Mouse (Mus musculus): ENCODE measurements around the gene Gstm5. TPM values are rescaled to one million over a fixed set of nuclear protein-coding genes. Genes with fewer than 3 reads are reported as not detected.

Gstm5 gene
- total RNA-seq, 1 experiment = 20.7 TPM

DNA sequence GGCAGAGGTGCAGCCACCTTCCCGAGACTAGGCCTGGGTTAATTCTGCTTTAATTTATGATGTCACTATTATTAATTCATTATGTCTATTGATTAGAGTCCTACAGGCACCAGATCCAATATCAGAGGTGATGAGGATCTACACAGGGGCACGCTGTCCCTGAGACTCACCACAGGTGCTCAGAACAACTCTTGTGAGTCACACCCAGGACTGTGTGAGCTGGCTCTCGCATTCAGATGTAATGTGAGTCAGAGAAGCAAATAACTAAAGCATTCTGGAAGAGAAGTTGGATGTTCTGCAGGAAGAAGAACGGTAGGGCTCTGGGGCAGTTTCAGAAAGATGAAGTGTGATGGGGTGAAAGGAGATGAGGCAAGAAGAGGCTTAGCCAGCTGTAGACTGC is 33.6 kb downstream of the Gstm5 start:
- in situ Hi-C loops (cut with MboI; ENCODE audit: low sequenced_read_pairs in 2 of 2, unreplicated experiment in 2 of 2) = no loop called here
- H3K9ac ChIP-seq (ENCODE audit: insufficient read depth, low read depth, low read length, poor library complexity, severe bottlenecking) = no peak overlapping the region
- TF ChIP-seq HCFC1 (IDR thresholded peaks at IDR 0.05; ENCODE audit: borderline replicate concordance, insufficient read depth, low read length) (no peak), CHD2 (IDR thresholded peaks at IDR 0.05; ENCODE audit: low read depth, low read length) (no peak), ZC3H11A (IDR thresholded peaks at IDR 0.05; ENCODE audit: borderline replicate concordance, low read depth, low read length) (no peak), MAFK (IDR thresholded peaks at IDR 0.05; ENCODE audit: insufficient read depth, low read depth, low read length) (no peak), ZNF384 (IDR thresholded peaks at IDR 0.05; ENCODE audit: low read depth, low read length) (no peak)
- H3K4me3 ChIP-seq (ENCODE audit: insufficient read depth in 1 of 2, low read depth in 1 of 2, low read length in 2 of 2, poor library complexity in 1 of 2, severe bottlenecking in 1 of 2) = no peak overlapping the region
- no peak overlapping the region for H3K27ac ChIP-seq (ENCODE audit: insufficient read depth, low read depth, low read length, poor library complexity, severe bottlenecking)
- DNase-seq (ENCODE audit: low read depth, low spot score) = no peak
- no peaks in the 10 kb centered on the region for H3K9me3 ChIP-seq (ENCODE audit: control insufficient read depth, insufficient read depth, low read depth, low read length)
- H3K4me1 ChIP-seq (ENCODE audit: control insufficient read depth in 2 of 2, insufficient read depth in 2 of 2, low read length in 2 of 2, poor library complexity in 1 of 2) = peaks cover 3 to 4% of the 10 kb centered on the region in 2 experiments; a peak in 2 of 4 replicates
- H3K36me3 ChIP-seq (ENCODE audit: control insufficient read depth, insufficient read depth, low read length, poor library complexity, severe bottlenecking) = no peaks in the 10 kb centered on the region

DNA sequence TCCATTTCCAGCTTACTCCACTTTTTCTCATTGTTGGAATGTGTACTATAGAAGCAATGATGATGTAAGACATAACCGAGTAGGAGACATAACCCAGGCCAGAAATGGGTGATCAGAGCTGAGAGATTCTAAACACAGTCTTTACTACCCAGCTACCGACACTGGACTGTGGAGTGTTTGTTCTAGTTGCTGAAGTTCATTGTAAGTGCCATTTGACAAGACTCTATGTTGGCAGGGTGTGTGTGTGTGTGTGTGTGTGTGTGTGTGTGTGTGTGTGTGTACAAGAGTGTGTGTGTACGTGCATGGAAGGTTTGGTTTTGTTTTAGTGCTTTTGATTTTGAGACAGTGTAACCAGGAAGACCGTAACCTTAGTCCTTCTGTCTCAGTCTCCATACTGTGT is 34.1 kb downstream of the Gstm5 start:
- H3K4me1 ChIP-seq (ENCODE audit: control insufficient read depth in 2 of 2, insufficient read depth in 2 of 2, low read length in 2 of 2, poor library complexity in 1 of 2) = peaks cover 3 to 4% of the 10 kb centered on the region in 2 experiments; a peak in 2 of 4 replicates
- no peaks in the 10 kb centered on the region for H3K36me3 ChIP-seq (ENCODE audit: control insufficient read depth, insufficient read depth, low read length, poor library complexity, severe bottlenecking)
- in situ Hi-C loops (cut with MboI; ENCODE audit: low sequenced_read_pairs in 2 of 2, unreplicated experiment in 2 of 2) = no loop called here
- H3K9ac ChIP-seq (ENCODE audit: insufficient read depth, low read depth, low read length, poor library complexity, severe bottlenecking) = no peak overlapping the region
- no peaks in the 10 kb centered on the region for H3K9me3 ChIP-seq (ENCODE audit: control insufficient read depth, insufficient read depth, low read depth, low read length)
- no peak for DNase-seq (ENCODE audit: low read depth, low spot score)
- H3K4me3 ChIP-seq (ENCODE audit: insufficient read depth in 1 of 2, low read depth in 1 of 2, low read length in 2 of 2, poor library complexity in 1 of 2, severe bottlenecking in 1 of 2) = no peak overlapping the region
- TF ChIP-seq HCFC1 (IDR thresholded peaks at IDR 0.05; ENCODE audit: borderline replicate concordance, insufficient read depth, low read length) (no peak), ZC3H11A (IDR thresholded peaks at IDR 0.05; ENCODE audit: borderline replicate concordance, low read depth, low read length) (no peak), CHD2 (IDR thresholded peaks at IDR 0.05; ENCODE audit: low read depth, low read length) (no peak), ZNF384 (IDR thresholded peaks at IDR 0.05; ENCODE audit: low read depth, low read length) (no peak), MAFK (IDR thresholded peaks at IDR 0.05; ENCODE audit: insufficient read depth, low read depth, low read length) (no peak)
- no peak overlapping the region for H3K27ac ChIP-seq (ENCODE audit: insufficient read depth, low read depth, low read length, poor library complexity, severe bottlenecking)

DNA sequence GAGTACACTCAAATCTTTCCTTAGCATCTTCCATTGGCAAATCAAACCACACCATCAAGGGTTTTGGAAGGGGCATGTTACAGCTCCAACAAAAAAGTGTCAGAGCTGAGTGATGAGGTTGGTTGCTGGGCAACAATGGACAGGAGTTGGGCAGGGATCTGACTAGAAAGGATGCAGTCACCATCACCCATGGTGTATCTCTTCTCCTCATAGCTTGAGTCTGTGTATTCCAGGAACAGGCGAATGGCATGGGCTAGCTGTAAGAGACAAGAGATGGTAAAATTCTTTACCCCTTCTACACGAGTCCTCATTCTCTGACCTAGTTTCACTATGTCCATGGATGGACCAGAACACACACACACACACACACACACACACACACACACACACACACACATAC is 35.5 kb downstream of the Gstm5 start:
- Histone ChIP-seq H3K4me3 (ENCODE audit: insufficient read depth in 1 of 2, low read depth in 1 of 2, low read length in 2 of 2, poor library complexity in 1 of 2, severe bottlenecking in 1 of 2) (peak overlapping the region in 1 of 2 experiments; percentile 32; a peak in 3 of 4 replicates), H3K4me1 (ENCODE audit: control insufficient read depth in 2 of 2, insufficient read depth in 2 of 2, low read length in 2 of 2, poor library complexity in 1 of 2) (peaks cover 3 to 4% of the 10 kb centered on the region in 2 experiments; a peak in 2 of 4 replicates), H3K27ac (ENCODE audit: insufficient read depth, low read depth, low read length, poor library complexity, severe bottlenecking) (no peak overlapping the region), H3K9ac (ENCODE audit: insufficient read depth, low read depth, low read length, poor library complexity, severe bottlenecking) (no peak overlapping the region), H3K9me3 (ENCODE audit: control insufficient read depth, insufficient read depth, low read depth, low read length) (no peaks in the 10 kb centered on the region), H3K36me3 (ENCODE audit: control insufficient read depth, insufficient read depth, low read length, poor library complexity, severe bottlenecking) (no peaks in the 10 kb centered on the region)
- TF ChIP-seq CHD2 (IDR thresholded peaks at IDR 0.05; ENCODE audit: low read depth, low read length) = no peak
- no peak for TF ChIP-seq ZC3H11A (IDR thresholded peaks at IDR 0.05; ENCODE audit: borderline replicate concordance, low read depth, low read length)
- no peak for DNase-seq (ENCODE audit: low read depth, low spot score)
- in situ Hi-C loops (cut with MboI; ENCODE audit: low sequenced_read_pairs in 2 of 2, unreplicated experiment in 2 of 2) = no loop called here

DNA sequence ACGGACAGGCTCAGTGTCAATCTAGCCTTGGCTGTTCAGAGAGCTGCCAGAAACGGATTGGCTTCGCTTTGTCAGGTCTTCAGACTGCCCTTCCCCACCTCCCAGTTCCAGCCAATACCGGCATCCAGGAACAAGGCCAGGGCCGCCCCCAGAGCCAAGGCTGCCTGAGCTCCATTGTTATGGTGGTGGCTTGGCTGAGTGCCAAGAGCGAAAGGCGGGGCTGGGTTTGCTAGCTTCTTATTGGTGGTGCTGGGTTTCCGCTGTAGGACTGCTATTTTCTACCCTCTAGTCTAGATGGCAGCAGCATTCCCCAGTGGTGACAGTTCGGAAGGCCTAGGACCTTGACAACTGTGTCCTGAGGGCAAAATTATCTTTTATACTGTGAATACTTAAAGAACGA is 36.0 kb downstream of the Gstm5 start, which contains the start of gene Gstm7:
Gstm7 (minus strand) TSS at position 148 of the 400 bp plus-strand sequence.
- peaks cover 3 to 4% of the 10 kb centered on the region in 2 experiments; a peak in 2 of 4 replicates for H3K4me1 ChIP-seq (ENCODE audit: control insufficient read depth in 2 of 2, insufficient read depth in 2 of 2, low read length in 2 of 2, poor library complexity in 1 of 2)
- H3K9ac ChIP-seq (ENCODE audit: insufficient read depth, low read depth, low read length, poor library complexity, severe bottlenecking) = no peak within 1 kb of the TSS
- H3K4me3 ChIP-seq (ENCODE audit: insufficient read depth in 1 of 2, low read depth in 1 of 2, low read length in 2 of 2, poor library complexity in 1 of 2, severe bottlenecking in 1 of 2) = peak within 1 kb of the TSS in 1 of 2 experiments; percentile 32; a peak in 3 of 4 replicates
- in situ Hi-C loops (cut with MboI; ENCODE audit: low sequenced_read_pairs in 2 of 2, unreplicated experiment in 2 of 2) = no loop called here
- no peak within 1 kb of the TSS for H3K27ac ChIP-seq (ENCODE audit: insufficient read depth, low read depth, low read length, poor library complexity, severe bottlenecking)
- peak; percentile 99 for DNase-seq (ENCODE audit: low read depth, low spot score)
- no peak for TF ChIP-seq MAFK (IDR thresholded peaks at IDR 0.05; ENCODE audit: insufficient read depth, low read depth, low read length)
- TF ChIP-seq ZNF384 (IDR thresholded peaks at IDR 0.05; ENCODE audit: low read depth, low read length) = no peak
- no peak for TF ChIP-seq HCFC1 (IDR thresholded peaks at IDR 0.05; ENCODE audit: borderline replicate concordance, insufficient read depth, low read length)
- no peak for TF ChIP-seq CHD2 (IDR thresholded peaks at IDR 0.05; ENCODE audit: low read depth, low read length)
- no peaks in the 10 kb centered on the region for H3K9me3 ChIP-seq (ENCODE audit: control insufficient read depth, insufficient read depth, low read depth, low read length)
- no peaks in the 10 kb centered on the region for H3K36me3 ChIP-seq (ENCODE audit: control insufficient read depth, insufficient read depth, low read length, poor library complexity, severe bottlenecking)

DNA sequence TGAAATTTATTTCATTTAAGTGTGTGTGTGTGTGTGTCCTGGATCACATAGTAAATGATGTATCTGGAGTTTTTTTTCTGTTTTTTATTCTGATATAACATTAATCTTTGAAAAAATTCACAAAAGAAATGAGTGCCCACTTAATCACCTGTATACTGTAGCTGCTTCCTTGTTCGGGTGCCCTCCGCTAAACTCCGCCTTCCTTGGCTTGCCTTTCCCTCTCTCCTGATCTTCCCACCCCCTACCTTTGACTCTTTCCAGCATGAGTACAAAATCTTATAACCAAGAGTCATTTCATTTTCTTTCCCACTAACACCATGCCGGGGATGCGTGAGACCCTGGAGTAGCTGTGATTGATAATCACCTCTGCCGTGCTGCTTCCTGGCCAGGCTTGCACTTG is 36.5 kb downstream of the Gstm5 start:
- no peaks in the 10 kb centered on the region for H3K9me3 ChIP-seq (ENCODE audit: control insufficient read depth, insufficient read depth, low read depth, low read length)
- H3K4me3 ChIP-seq (ENCODE audit: insufficient read depth in 1 of 2, low read depth in 1 of 2, low read length in 2 of 2, poor library complexity in 1 of 2, severe bottlenecking in 1 of 2) = no peak overlapping the region
- no peaks in the 10 kb centered on the region for H3K36me3 ChIP-seq (ENCODE audit: control insufficient read depth, insufficient read depth, low read length, poor library complexity, severe bottlenecking)
- DNase-seq (ENCODE audit: low read depth, low spot score) = no peak
- TF ChIP-seq MAFK (IDR thresholded peaks at IDR 0.05; ENCODE audit: insufficient read depth, low read depth, low read length) (no peak), HCFC1 (IDR thresholded peaks at IDR 0.05; ENCODE audit: borderline replicate concordance, insufficient read depth, low read length) (no peak), CHD2 (IDR thresholded peaks at IDR 0.05; ENCODE audit: low read depth, low read length) (no peak), ZNF384 (IDR thresholded peaks at IDR 0.05; ENCODE audit: low read depth, low read length) (no peak), ZC3H11A (IDR thresholded peaks at IDR 0.05; ENCODE audit: borderline replicate concordance, low read depth, low read length) (no peak)
- no peak overlapping the region for H3K9ac ChIP-seq (ENCODE audit: insufficient read depth, low read depth, low read length, poor library complexity, severe bottlenecking)
- in situ Hi-C loops (cut with MboI; ENCODE audit: low sequenced_read_pairs in 2 of 2, unreplicated experiment in 2 of 2) = no loop called here
- no peak overlapping the region for H3K27ac ChIP-seq (ENCODE audit: insufficient read depth, low read depth, low read length, poor library complexity, severe bottlenecking)
- H3K4me1 ChIP-seq (ENCODE audit: control insufficient read depth in 2 of 2, insufficient read depth in 2 of 2, low read length in 2 of 2, poor library complexity in 1 of 2) = peaks cover 3 to 4% of the 10 kb centered on the region in 2 experiments; a peak in 2 of 4 replicates

All from ES-E14 (cell line).